Mouse (Mus musculus): ENCODE data around the gene Mcts2. TPM values are rescaled to one million over a fixed set of nuclear protein-coding genes. Genes with fewer than 3 reads are reported as not detected.

The Mcts2 gene
- 1.6 and 2.6 TPM in 2 replicates for polyA plus RNA-seq (2012)

DNA sequence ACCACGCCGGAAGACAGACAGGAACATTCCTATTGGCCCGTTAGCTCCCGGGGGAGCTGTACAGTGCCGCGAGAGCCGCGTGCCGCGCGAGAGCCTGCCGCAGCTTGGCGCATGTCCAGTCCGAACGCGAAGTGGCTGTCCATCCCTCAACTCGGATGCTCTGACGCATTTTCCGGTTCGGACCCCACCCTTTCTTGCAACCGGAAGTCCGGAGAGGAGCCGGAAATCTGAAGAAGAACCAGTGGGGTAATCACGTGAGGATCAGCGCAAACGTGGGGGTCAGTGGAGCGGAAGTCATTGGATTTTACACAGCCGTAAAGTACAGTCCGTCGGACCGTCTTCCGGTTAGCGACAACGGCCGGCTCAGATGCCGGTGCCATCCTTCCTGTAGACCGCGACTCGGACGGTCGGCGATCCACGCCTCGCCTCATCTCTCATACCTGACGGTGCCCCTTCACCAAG, at the start of gene Mcts2:
Gene Mcts2 (plus strand): TSS at position 230 of the 462 bp plus-strand sequence.
- no peak for TF ChIP-seq GATA1 (IDR thresholded peaks at IDR 0.05; ENCODE audit: low read length)

DNA sequence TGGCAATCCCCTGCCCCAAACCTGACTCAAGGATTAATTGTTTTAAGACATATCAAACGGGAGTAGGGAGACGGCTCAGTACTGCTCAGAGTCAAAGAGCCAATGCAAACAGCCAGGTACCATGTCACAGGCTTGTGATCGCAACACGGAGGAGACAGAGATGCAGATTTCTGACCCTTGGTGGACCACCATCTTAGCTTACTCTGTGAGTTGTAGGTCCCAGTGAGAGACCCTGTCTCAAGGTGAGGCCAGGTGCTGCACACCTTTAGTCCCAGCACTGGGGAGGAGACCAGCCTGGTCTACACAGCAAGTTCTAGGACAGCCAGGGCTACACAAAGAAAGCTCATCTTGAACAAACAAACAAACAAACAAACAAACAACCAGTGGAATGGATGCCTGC, 49.5 kb upstream of the Mcts2 start:
- no peak for TF ChIP-seq GATA1 (IDR thresholded peaks at IDR 0.05; ENCODE audit: low read length)

DNA sequence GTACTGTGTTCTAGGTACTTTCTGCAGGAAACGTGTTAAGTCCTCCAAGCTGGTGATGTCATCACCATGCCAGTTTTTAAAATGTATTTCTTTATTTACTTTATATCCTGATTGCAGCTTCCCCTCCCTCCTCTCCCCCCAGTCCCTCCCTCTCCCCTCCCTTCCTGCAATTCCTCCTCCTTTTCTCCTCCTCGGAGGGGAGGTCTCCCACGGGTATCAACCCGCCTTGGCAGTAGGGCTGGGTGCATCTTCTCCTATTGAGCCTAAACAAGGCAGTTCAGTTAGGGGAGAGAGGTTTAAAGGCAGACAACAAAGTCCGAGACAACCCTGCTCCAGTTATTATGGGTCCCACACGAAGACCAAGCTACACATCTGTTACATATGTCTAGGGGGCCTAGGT, 48.0 kb upstream of the Mcts2 start:
- TF ChIP-seq GATA1 (IDR thresholded peaks at IDR 0.05; ENCODE audit: low read length): no peak

DNA sequence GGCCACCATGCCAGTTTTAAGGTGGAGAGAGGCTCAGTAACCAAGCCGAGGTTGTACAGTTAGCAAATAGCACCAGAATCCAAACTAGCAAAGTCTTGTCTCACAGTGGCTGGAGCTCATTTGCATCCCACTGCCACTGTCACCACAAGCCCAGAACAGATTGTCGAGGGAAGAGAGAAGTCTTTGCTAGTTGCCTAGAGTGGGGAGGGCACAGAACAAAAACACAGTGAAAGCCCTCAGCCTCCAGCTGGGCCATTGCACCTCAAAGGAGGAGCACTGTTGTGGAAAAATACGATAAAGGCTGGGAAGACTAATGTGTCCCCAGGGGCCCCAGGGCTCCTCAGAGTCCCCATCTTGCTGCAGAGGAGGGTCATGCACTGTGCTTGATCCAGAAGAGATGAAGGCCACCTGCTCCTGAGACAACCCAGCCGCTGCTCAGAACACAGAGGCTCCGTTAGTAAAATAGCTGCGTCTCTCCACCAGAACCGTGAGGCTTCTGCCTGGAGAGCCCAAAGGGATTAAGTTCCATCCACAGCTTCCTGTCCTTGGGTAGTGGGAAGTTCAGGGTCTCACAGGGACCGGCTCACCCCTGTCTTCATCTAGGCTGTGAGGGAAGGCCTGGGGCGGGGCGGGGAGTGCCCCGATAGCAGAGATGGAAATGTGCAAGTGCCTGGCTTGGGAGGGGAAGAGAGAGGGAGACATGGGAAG, 47.3 kb upstream of the Mcts2 start:
- no peak for TF ChIP-seq GATA1 (IDR thresholded peaks at IDR 0.05; ENCODE audit: low read length)

DNA sequence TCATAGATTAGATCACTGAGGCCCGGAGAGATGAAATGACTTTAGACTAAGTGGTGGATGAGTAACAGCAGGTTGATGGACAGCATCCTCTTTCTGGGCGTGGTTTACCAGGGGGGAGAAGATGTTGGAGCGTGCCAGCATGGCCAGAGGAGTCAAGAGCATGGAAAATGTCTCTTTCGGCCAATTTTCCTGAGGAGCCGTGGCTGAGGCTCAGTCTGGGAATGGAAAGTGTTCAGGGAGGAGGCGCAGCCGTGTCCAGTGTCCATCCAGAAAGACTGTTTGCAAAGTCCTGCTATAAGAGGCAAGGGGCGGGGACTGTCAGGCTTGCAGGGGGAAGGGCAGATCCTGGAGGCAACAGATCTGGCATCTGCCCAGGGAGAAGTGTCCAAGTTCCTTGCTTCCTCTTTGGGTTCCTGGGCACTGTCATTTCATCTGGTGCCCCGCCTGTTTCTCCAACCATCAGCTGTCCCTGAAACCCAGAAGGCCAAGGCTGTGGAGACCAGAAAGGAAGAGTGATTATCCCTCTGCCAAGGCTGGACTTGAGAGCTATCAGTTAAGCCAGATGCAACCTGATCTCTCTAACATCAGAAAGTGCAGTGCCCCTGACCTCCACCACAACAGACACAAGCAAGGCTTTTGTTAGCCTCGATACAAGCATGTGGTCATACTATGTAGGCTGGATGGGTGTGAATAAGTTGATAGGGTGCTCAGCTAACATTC, 33.8 kb upstream of the Mcts2 start:
- TF ChIP-seq GATA1 (IDR thresholded peaks at IDR 0.05; ENCODE audit: low read length): no peak

DNA sequence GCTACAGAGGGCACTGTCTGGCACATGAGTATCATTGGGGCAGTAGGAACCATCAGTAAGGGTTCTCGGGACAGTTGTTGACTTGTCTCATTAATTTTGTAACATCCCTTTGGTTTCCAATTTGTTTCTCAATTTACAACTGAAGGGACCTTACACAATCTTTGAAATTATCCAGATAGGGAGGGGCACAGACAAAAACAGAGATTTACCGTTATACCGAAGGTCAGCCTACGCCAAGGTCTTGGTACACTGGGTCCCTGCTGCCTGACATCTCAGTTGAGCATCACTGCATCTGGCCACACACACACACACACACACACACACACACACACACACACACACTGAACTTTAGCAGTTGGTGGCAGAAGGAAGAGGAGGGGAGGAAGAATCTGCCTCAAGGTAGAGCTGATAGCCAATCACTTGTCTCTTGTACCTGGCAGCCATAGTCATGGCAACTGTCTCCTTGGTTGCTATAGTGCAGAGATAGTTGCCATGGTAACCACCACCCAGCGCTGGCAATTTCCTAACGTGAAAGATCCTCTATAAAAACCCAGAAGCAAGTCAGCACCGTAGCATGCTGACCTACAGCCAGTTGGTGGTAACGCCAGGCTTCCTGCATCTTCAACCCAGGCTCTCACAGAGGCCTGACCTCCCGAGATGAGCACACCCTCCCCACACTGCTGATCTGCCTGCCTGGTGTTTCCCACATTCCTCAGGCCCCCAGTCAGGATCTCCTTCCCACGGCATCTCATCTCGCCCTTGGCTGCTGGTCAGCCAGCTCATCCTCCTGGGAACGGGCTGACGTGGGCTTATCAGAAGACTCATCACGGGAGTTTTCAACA, 32.7 kb upstream of the Mcts2 start:
- TF ChIP-seq GATA1 (IDR thresholded peaks at IDR 0.05; ENCODE audit: low read length): no peak

DNA sequence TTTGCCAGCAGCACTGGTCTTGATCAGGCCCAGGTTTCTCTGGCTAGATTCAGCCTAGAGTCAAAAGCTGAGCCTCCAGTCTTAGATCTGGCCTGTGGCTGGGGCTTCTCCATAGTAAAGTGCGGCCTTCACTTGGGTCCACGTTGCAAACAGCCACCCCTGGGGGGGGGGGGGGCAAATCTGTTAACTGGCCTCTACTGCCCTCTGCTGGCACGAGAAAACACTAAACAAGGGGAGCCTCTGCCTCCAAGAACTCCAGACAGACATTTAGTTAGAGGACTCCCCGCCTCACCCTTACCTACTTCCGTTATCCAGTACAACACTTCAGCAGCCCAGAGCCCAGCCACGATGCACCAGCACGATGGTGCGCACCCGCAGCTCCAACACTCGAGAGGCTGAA, 29.4 kb upstream of the Mcts2 start:
- no peak for TF ChIP-seq GATA1 (IDR thresholded peaks at IDR 0.05; ENCODE audit: low read length)

DNA sequence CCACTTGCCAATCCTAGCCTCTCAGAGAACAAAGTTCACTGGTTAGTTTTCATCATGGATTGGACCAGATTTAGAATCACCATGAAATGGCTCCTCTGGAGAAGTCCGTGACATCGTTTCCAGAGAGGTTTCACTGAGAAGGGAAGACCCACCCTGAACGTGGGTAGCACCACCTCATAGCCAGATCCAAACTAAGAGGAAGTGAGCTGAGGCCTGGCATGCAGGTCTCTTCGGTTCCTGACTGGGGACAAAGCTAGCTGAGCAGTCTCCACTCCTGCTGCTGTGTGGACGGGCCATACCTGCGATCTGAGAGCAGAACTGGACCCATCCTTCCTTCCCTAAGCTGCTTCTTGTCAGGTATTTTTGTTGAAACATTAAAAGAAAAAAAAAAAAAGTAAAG, 25.7 kb upstream of the Mcts2 start:
- TF ChIP-seq GATA1 (IDR thresholded peaks at IDR 0.05; ENCODE audit: low read length): no peak

DNA sequence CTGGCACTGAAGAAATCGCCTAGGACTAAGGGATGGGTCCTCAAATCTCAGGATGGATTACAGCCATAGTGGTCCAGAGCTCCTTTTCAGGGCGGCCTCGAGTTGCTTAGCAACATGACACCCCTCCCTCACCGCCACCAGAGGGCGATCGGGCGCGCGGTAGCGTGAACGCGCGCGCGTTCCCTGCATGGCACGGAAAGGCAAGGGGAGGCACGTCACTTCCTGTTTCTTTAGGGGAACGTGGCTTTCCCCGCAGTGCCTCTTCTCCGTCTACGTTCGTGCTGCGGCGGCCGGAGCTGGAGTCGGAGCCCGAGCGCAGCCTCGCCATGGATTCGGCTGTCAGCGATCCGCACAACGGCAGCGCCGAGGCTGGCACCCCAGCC, 17.6 kb upstream of the Mcts2 start, which contains the start of gene H13:
Gene H13 (plus strand): TSS at position 206 of the 383 bp plus-strand sequence.
- TF ChIP-seq GATA1 (IDR thresholded peaks at IDR 0.05; ENCODE audit: low read length): no peak

DNA sequence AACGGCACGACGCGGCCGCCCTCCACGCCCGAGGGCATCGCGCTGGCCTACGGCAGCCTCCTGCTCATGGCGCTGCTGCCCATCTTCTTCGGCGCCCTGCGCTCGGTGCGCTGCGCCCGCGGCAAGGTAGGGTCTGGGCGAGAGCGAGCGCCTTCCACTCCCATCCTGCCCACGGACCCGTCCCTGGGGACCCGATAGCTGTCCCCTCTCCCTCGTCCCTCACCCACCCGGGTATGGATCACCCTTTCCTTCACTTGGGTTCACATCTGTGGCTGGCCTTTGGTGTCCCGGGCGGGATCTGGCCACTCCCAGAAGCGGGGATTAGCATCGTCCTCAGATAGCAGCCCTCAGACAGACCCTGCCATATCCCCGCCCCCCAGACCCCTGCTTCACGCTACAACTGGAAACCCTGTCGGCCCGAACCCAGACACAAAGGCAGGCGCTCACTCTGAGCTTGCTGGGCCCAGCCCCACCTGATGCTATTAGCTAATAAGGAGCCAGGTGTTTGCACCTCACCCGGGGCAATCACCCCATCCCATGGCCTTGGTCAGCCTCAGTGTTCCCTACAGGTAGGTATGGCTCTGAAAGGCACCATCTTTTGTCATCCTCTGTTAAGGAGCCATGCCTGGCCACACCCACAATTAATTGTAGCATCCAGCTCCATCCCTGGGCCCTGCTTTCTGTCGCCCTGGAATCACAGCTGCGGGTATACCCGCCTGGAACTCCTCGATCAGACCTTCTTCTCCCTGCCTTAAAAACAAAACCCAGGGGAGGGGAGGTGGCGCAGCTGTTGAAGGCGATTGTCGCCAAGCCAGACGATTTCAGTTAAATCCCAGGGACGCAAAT, 17.0 kb upstream of the Mcts2 start:
- no peak for TF ChIP-seq GATA1 (IDR thresholded peaks at IDR 0.05; ENCODE audit: low read length)

DNA sequence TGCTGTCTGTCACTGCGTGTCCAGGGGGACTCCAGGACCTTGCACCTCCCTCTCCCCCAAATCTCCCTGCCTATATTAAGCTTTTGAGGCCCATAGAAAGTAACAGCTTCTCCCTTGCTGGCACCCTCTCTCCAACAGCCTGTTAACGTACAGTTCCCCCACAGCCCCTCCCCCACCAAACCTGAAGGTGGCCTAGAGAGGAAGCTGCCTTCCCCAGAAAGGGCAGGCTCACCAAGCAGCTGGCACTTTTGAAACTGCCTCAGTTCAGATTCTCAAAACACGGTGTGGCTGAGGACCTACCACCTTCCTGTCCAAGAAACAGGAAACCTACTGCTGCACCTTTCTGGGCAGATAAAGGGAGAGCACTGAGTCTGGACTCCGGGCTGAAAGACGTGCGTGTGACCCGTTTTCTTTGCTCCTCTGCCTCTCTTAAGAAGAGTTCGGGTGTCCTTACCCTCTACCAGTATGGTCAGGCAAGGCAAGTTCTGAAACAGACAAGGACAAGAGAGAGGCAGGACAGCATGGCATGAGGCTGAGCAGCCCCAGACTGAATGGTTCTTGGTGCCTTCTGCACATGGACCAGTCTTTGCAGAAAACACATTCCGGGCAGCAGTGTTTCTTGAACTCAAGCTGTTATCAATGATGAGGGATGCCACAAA, 15.7 kb upstream of the Mcts2 start:
- no peak for TF ChIP-seq GATA1 (IDR thresholded peaks at IDR 0.05; ENCODE audit: low read length)

DNA sequence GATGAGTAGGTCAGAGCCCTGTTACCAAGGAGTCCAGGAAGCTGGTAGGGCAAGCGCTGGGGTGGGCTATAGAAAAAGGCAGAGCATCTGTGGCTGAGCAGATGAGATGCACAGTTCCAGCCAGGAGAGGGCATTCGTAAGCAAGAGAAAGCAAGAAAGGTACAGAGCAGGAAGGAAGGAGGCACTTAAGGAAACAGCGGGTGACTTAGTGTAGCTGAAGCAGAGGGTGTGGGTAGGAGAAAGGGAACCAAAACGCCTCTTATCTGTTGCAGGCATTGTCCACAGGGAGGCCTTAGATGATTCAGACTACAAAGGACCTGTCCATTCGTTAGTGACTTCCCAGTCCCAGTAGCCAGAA, 15.2 kb upstream of the Mcts2 start:
- no peak for TF ChIP-seq GATA1 (IDR thresholded peaks at IDR 0.05; ENCODE audit: low read length)

DNA sequence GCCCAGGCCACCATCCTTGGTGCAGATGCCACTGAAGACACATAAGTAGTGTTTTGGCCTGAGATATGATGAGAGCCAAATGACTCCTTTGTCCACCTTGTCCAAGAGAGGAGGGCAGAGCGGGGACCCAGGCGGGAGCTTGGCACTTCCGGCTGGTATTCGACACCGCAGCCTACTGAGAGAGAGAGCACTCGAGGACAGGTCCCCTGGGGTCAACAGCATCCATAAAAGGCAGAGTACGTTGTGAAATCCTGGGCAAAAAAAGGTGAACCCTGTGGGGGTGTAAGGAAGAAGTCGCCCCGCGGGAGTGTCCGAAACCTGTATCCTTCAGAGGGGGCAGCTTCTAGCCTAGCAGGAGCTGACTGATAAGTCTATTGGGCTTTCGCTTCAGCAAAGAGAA, 14.7 kb upstream of the Mcts2 start:
- TF ChIP-seq GATA1 (IDR thresholded peaks at IDR 0.05; ENCODE audit: low read length): no peak

DNA sequence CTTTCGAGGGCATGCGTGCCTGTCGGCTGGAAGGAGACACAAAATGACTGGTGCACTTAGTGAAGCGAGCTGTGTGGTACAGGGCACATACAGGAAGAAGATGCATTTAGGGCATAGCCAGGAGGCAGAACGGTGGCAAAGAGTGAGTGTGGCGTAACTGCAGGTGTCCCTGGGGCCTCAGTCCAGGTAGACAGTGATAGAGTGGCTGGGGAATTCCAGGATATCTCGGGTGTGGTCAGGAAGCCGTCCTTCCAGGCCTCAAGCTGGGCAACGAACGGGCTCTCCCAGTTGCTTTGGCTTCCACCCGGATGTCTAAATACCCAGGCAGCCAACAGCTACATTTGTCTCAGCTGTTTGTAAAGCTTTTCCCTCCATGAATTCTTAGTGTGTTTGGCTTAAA, 12.7 kb upstream of the Mcts2 start:
- TF ChIP-seq GATA1 (IDR thresholded peaks at IDR 0.05; ENCODE audit: low read length): no peak
